Mouse (Mus musculus): ENCODE measurements at regions not wholly inside any gene's neighbourhood (a gene's known extent, or its start where the extent isn't known, plus 50 kb on each side); places are given as distances from the start of the nearest gene placed in this dataset.

- no peak overlapping the region for H3K9ac ChIP-seq
- no peaks in the 10 kb centered on the region for H3K27me3 ChIP-seq (replicated peaks)
- H3K4me2 ChIP-seq, result no peak overlapping the region
- H3K4me3 ChIP-seq, result no peak overlapping the region
- 25% methylated on average over 3 of the region's 3 CpGs for WGBS (ENCODE audit: insufficient replicate concordance)
- no peak overlapping the region for H3K27ac ChIP-seq
- no peaks in the 10 kb centered on the region for H3K4me1 ChIP-seq
- H3K9me3 ChIP-seq (replicated peaks), result no peaks in the 10 kb centered on the region
- ATAC-seq, result no peak
- no peaks in the 10 kb centered on the region for H3K36me3 ChIP-seq
Observed at GRCm38 (mm10) chr3:81589109-81589508, 343.3 kb upstream of the Ctso start.

DNA sequence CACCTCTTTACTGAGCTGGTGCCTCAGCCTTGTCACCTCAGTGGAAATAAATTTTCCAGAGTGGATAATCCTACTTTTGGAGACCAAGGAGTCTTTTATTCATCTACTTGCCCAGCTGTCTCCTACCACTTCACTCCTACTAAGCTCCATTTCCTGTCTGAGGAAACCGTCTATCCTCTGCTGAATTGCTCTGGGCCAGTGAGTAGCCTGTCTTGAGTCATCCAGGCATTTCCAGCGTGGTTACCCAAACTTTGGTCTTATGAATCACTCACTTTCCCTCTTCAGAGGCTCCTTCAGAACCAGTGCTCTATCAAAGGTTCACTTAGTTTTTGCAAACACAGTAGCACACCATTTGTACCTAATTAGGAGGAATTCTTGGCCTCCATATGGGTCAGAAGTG lies 303.2 kb upstream of the Ctso start:
- Histone ChIP-seq H3K27me3 (replicated peaks) (no peaks in the 10 kb centered on the region), H3K4me3 (no peak overlapping the region), H3K9me3 (replicated peaks) (no peaks in the 10 kb centered on the region), H3K4me2 (no peak overlapping the region), H3K4me1 (no peaks in the 10 kb centered on the region), H3K36me3 (no peaks in the 10 kb centered on the region), H3K9ac (no peak overlapping the region), H3K27ac (no peak overlapping the region)
- WGBS (ENCODE audit: insufficient replicate concordance), result 16% methylated on average over 2 of the region's 2 CpGs
- ATAC-seq, result no peak

GRCm38 (mm10) chr3:81658490-81658889 lies 273.9 kb upstream of the Ctso start:
- Histone ChIP-seq H3K4me1 (no peaks in the 10 kb centered on the region), H3K4me2 (no peak overlapping the region), H3K27ac (no peak overlapping the region), H3K9me3 (replicated peaks) (no peaks in the 10 kb centered on the region), H3K27me3 (replicated peaks) (no peaks in the 10 kb centered on the region), H3K9ac (no peak overlapping the region), H3K36me3 (no peaks in the 10 kb centered on the region), H3K4me3 (no peak overlapping the region)
- WGBS (ENCODE audit: insufficient replicate concordance), result 48% methylated on average over 3 of the region's 3 CpGs
- no peak for ATAC-seq

- Histone ChIP-seq H3K4me1 (no peaks in the 10 kb centered on the region), H3K4me3 (no peak overlapping the region), H3K9me3 (replicated peaks) (no peaks in the 10 kb centered on the region), H3K9ac (no peak overlapping the region), H3K27me3 (replicated peaks) (no peaks in the 10 kb centered on the region), H3K36me3 (no peaks in the 10 kb centered on the region), H3K4me2 (no peak overlapping the region), H3K27ac (no peak overlapping the region)
- 45% methylated on average over 1 of the region's 1 CpGs for WGBS (ENCODE audit: insufficient replicate concordance)
- no peak for ATAC-seq
Observed at GRCm38 (mm10) chr3:81661620-81662019, 270.8 kb upstream of the Ctso start.

DNA sequence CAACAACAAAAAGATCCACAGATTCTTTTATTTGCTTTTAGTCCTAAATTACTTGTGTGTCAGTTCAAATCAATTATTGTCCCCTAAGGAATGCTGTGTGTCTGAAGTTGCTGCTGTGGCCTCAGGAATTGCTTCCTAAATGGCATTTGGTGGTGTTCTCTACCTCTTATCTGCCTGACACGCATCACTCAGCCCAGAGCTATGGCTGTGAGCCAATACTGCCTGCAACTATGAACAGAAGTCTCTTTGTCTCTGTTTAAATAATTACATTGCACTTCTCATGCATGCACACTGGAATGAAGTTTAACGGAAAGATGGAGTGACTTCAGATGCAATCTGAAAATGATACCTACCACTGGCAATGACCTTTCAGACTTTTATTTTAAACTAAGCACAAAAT lies 266.1 kb upstream of the Ctso start:
- H3K27me3 ChIP-seq (replicated peaks), result no peaks in the 10 kb centered on the region
- 58% methylated on average over 2 of the region's 2 CpGs for WGBS (ENCODE audit: insufficient replicate concordance)
- H3K27ac ChIP-seq, result no peak overlapping the region
- H3K36me3 ChIP-seq, result no peaks in the 10 kb centered on the region
- H3K9ac ChIP-seq, result no peak overlapping the region
- no peaks in the 10 kb centered on the region for H3K4me1 ChIP-seq
- no peak overlapping the region for H3K4me2 ChIP-seq
- no peak for ATAC-seq
- H3K4me3 ChIP-seq, result no peak overlapping the region
- no peaks in the 10 kb centered on the region for H3K9me3 ChIP-seq (replicated peaks)

- Histone ChIP-seq H3K4me2 (no peak overlapping the region), H3K9ac (no peak overlapping the region), H3K27ac (no peak overlapping the region), H3K36me3 (no peaks in the 10 kb centered on the region), H3K27me3 (replicated peaks) (no peaks in the 10 kb centered on the region), H3K9me3 (replicated peaks) (no peaks in the 10 kb centered on the region), H3K4me1 (no peaks in the 10 kb centered on the region), H3K4me3 (no peak overlapping the region)
- 44% methylated on average over 1 of the region's 1 CpGs for WGBS (ENCODE audit: insufficient replicate concordance)
- no peak for ATAC-seq
Observed at GRCm38 (mm10) chr3:81676570-81676969, 255.8 kb upstream of the Ctso start.

DNA sequence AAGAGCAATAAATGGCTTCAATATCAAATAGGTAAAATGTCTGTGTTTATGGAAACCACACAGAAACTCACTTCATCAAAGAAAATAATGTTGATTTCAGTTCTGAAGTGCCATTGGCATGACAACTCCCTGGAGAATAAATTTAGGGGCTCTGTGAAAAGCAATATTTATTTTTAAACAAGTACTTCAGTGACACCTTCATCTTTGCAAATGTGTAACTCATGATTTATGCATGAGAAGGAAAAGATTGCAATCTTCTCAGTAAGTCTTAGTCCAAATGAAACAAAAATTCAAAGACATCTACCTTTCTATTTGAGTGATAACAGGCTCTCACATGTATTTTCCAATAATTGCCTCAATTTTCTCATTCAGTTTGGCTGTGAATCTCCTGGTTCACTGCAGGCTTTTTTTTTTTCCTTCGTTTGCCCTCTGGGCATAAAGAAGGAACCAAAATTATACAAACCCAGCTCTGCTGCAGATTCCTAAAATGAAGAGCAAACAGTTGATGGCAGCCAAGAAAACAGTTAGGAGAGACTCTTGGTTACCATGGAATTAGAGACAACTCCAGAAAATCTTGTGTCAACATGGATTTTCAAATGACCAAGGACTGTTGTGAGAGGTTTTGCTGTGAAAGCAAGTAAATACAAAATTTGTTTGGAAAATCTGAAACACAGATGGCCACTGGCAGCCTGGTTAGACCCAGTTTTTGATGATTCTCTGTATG lies 230.3 kb upstream of the Ctso start:
- Histone ChIP-seq H3K4me1 (no peaks in the 10 kb centered on the region), H3K36me3 (no peaks in the 10 kb centered on the region), H3K4me2 (no peak overlapping the region), H3K27ac (no peak overlapping the region), H3K27me3 (replicated peaks) (no peaks in the 10 kb centered on the region), H3K4me3 (no peak overlapping the region), H3K9me3 (replicated peaks) (no peaks in the 10 kb centered on the region), H3K9ac (no peak overlapping the region)
- ATAC-seq, result no peak
- 30% methylated on average over 1 of the region's 1 CpGs for WGBS (ENCODE audit: insufficient replicate concordance)

DNA sequence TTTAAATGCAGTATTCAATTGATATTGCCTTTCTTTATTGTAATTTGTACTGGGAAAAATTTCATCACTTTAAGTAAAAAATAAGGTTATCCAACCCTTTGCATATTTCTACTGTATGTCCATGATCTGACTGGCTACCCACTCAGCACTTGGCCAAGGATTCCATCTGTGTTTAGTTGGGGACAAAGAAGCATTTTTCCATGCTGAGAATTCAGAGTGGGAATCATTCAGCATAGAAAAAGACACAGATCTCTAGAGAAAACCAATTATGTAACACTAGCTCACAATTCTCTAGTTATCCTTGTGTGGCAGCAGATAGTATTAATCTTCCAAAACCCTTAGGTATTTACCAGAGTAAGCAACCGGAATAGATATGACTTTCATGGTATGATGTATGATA lies 213.5 kb upstream of the Ctso start:
- Histone ChIP-seq H3K9me3 (replicated peaks) (no peaks in the 10 kb centered on the region), H3K4me1 (no peaks in the 10 kb centered on the region), H3K27ac (no peak overlapping the region), H3K9ac (no peak overlapping the region), H3K4me2 (no peak overlapping the region), H3K4me3 (no peak overlapping the region), H3K27me3 (replicated peaks) (no peaks in the 10 kb centered on the region), H3K36me3 (no peaks in the 10 kb centered on the region)
- WGBS (ENCODE audit: insufficient replicate concordance), result 56% methylated on average over 1 of the region's 1 CpGs
- no peak for ATAC-seq

DNA sequence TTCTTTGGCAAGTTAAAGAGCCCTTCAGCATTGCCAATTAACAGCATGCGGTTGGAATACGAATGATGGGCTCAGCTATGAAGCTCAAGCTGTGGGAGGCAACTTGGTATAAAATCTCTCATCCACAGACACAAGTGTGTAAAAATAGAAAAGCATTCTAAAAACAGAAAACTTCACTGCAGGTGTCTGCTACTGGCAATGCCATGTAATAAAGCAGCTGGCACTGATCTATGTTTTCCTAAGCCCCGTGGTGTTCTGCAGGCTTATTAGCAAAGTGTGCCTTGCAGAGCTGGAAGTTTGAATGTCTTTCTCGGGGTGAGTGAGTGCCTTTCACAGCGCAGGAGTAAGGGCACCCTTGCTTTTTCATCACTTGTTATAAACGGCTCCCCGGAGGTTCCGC lies 196.9 kb upstream of the Ctso start:
- ATAC-seq, result no peak
- Histone ChIP-seq H3K27me3 (replicated peaks) (no peaks in the 10 kb centered on the region), H3K27ac (no peak overlapping the region), H3K36me3 (no peaks in the 10 kb centered on the region), H3K9me3 (replicated peaks) (no peaks in the 10 kb centered on the region), H3K4me2 (no peak overlapping the region), H3K9ac (no peak overlapping the region), H3K4me1 (no peaks in the 10 kb centered on the region), H3K4me3 (no peak overlapping the region)
- WGBS (ENCODE audit: insufficient replicate concordance), result 54% methylated on average over 8 of the region's 8 CpGs

DNA sequence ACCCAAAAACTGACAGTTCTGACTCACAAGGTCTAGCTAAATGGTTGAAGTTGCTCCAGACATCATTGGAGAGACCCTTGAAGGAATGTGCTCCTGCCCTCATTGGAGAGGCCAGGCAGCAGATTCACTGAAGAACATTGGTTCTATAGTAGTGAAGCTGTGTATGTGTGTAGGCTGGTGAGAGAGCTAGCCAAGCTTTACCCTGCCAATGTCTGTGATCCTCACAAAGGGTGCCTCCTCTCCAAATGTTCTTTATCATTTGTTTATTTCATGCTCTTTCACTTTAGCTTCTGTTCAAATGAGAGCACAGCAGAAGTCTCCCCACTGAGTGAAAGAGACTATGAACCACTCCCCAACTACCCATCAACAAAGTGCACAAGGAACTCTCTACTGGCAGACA lies 195.6 kb upstream of the Ctso start:
- no peak overlapping the region for H3K27ac ChIP-seq
- H3K9ac ChIP-seq, result no peak overlapping the region
- ATAC-seq, result no peak
- no peak overlapping the region for H3K4me3 ChIP-seq
- H3K9me3 ChIP-seq (replicated peaks), result no peaks in the 10 kb centered on the region
- no peaks in the 10 kb centered on the region for H3K4me1 ChIP-seq
- no peaks in the 10 kb centered on the region for H3K36me3 ChIP-seq
- H3K27me3 ChIP-seq (replicated peaks), result no peaks in the 10 kb centered on the region
- H3K4me2 ChIP-seq, result no peak overlapping the region

- Histone ChIP-seq H3K9me3 (replicated peaks) (no peaks in the 10 kb centered on the region), H3K27me3 (replicated peaks) (no peaks in the 10 kb centered on the region), H3K4me2 (no peak overlapping the region), H3K27ac (no peak overlapping the region), H3K4me1 (no peaks in the 10 kb centered on the region), H3K4me3 (no peak overlapping the region), H3K9ac (no peak overlapping the region), H3K36me3 (no peaks in the 10 kb centered on the region)
- WGBS (ENCODE audit: insufficient replicate concordance), result 22% methylated on average over 5 of the region's 5 CpGs
- no peak for ATAC-seq
Observed at GRCm38 (mm10) chr3:81742124-81742523, 190.3 kb upstream of the Ctso start.

DNA sequence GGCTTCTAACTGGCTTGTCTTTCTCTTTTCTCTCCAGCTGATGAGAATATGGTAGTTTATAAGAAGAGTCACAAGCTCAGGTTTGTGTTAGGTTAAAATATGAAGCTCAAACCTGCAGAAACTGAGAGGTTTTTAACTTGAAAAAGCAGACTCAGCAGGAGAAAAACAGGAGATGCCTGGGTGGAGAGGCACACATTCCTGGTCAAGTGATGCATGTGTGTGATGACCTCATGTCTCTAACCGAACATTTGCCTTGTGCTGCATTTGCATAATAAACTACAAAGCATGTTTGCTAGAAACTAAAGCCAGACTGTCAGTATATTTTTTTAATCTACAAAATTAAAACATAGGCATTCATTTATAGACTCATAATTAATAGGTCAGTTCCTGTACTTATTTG lies 182.2 kb upstream of the Ctso start:
- no peaks in the 10 kb centered on the region for H3K27me3 ChIP-seq (replicated peaks)
- no peak overlapping the region for H3K4me2 ChIP-seq
- no peak overlapping the region for H3K9ac ChIP-seq
- WGBS (ENCODE audit: insufficient replicate concordance), result 60% methylated on average over 1 of the region's 1 CpGs
- H3K36me3 ChIP-seq, result no peaks in the 10 kb centered on the region
- H3K4me1 ChIP-seq, result no peaks in the 10 kb centered on the region
- H3K9me3 ChIP-seq (replicated peaks), result no peaks in the 10 kb centered on the region
- no peak overlapping the region for H3K27ac ChIP-seq
- ATAC-seq, result no peak
- no peak overlapping the region for H3K4me3 ChIP-seq

DNA sequence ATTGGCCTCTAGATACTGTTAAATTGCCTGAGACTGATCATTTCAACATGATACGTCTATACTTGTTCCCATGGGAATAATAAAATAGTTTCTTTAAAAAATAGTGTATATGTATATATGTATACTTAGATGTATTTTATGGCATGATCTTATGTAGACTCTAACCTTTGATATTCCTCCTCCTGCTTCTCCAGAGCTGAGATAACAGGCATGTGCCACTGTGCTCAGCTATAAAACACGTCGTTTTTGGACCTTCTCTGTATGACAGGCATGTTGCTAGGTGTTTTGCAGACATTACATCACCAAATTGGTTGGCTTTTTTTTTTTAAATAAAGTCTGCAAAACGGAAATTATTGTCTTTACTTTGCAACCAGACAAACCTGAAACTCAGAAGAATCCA lies 179.4 kb upstream of the Ctso start:
- no peak for ATAC-seq
- Histone ChIP-seq H3K36me3 (no peaks in the 10 kb centered on the region), H3K4me1 (no peaks in the 10 kb centered on the region), H3K27ac (no peak overlapping the region), H3K9ac (no peak overlapping the region), H3K4me2 (no peak overlapping the region), H3K4me3 (no peak overlapping the region), H3K27me3 (replicated peaks) (no peaks in the 10 kb centered on the region), H3K9me3 (replicated peaks) (no peaks in the 10 kb centered on the region)
- WGBS (ENCODE audit: insufficient replicate concordance), result 59% methylated on average over 4 of the region's 4 CpGs
